Mouse (Mus musculus) left cerebral cortex, postnatal 4 days (tissue): ENCODE measurements around the gene Shroom1. TPM values are rescaled to one million over a fixed set of nuclear protein-coding genes. Genes with fewer than 3 reads are reported as not detected.

Experiments
- DNase-seq: peaks from one replicate; pipeline ENCODE4 v3.0.0-alpha.2; 2022
- intact Hi-C: fragments of 180-260 bp; cut with DNase I; formaldehyde crosslinking; loops from one replicate; pipeline ENCODE4 v1.15.1; 2025
- microRNA-seq: library from miRNA; unstranded; fragments of <30 nt; microRNA quantifications from one replicate; pipeline ENCODE4 v1.2.0, GENCODE M21; 2022
- total RNA-seq, 2 experiments: library from RNA; stranded (reverse); gene quantifications; 2 replicates each; pipeline ENCODE4 v1.2.3; 2021

Shroom1 gene
- total RNA-seq, 2 experiments from 2014 or later, result 2.8 to 3.2 TPM

DNA sequence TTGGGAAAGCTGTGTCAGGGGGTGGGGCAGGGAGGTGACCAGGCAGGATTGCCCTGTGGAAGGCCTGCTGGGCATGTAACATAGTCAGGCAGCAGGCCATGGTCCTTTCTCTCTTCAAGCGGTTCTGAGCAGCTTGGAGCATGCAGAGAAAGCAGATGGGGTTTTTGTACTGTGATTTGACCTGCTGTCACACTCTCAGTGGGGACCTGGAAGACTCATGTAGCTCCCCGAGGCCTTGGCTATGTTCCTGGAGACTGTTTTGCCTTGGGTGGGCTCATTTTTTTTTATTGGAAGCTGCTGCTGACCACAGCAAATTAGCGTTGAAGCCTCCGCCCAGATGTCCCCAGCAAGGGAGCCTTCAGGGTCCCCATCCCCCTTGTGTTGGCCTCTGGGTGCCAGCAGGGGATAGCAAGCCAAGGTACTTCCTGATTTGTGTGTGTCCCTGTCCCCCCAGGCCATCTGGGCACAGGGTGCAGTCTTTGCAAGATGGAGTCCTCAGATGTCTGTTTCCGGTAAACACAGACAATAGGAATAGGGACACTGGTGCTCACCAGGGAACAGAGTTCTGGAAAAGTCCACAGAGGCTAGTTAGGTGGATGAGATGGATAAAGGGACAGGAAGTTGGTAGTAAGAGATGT, 48.1 kb downstream of the Shroom1 start:
- peak; percentile 90 for DNase-seq
- intact Hi-C loops, result no loop called here

DNA sequence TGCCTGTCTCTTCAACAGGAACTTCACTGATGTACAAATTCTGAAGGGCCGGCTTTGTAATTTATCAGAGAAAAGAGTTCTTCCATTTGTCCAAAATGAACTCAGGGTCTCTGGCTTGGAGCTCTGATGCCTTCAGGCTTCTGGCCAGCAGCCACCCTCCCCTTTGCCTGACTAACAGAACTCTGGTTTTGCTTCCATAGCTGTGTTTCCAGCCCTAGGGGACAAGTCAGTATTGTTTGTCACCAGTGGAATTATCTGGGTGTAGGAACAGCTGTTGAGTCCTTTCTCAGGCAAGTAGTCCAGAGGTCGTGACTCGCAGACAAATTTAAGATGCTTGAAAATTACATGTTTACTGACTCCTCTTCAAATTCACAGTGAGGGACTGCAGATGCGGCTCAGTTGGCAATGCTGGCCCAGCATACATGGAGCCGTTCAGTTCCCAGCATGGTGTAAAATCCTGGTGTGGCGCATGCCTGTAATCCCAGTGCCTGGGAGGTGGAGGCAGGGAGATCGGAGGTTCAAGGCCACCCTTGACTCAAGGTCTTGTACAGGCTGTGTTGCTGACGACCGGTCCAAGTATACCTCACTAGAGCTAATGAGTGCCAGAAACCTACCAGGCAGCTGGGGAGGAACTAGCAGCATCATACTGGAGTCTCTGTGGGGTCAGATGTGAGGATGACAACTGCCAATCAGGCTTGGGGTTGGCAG, 50.2 kb downstream of the Shroom1 start:
- no peak for DNase-seq
- intact Hi-C loops, result no loop called here

DNA sequence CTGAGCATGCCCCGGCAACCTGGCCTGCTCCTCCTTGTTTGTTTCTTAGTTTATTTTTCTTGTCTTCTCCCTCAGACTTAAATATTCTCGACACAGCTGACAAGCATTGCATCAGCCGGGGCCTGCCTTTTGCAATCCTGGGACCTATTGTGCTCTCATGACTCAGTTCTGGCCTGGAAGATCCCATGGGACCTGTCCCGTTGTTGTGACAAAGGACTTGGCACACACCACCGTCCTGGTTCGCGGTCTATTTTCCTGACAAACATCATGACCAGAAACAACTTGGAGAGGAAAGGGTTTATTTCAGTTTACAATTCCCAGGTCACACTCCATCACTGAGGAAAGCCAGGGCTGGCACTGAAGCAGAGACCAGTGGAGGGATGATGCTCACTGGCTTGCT, 51.1 kb downstream of the Shroom1 start:
- DNase-seq, result no peak
- intact Hi-C loops, result no loop called here

DNA sequence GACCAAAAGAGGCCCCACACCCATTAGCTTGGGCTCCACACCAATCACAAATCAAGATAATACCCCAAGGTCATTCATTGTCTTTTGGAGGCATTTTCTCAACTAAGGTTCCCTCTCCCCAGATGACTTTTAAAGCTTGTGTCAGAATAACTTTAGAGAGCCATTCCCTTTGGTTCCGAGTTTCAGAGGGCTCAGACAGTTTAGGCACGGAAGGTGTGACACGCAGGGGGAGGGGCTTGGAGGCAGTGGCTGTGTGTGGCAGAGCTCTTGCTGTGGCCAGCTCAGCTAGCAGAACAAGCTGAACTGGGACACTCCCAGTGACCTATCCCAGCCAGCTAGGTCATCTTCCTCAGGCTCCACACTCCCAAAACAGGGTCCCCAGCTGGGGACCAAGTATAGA, 51.6 kb downstream of the Shroom1 start:
- intact Hi-C loops, result no loop called here
- DNase-seq, result no peak

DNA sequence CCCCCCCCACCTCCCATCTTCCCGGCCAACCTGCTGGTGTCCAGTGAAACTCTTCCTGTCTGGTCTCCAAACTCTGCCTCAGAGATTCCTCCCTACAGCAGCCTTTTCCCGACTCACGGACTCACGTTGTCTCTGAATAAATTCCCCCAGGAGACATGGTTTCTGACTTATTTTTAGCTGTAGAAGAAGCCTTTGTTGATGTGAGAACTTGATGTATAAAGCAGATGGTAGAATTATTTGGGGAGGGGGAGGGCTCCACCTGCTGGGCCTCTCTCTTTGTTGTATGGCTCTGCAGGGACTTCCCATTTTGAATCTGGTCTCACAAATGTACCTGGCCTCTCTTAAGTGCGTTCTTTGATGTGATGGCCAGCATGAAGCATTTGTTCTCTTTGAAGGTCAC, 53.3 kb downstream of the Shroom1 start:
- intact Hi-C loops, result no loop called here
- DNase-seq, result no peak

DNA sequence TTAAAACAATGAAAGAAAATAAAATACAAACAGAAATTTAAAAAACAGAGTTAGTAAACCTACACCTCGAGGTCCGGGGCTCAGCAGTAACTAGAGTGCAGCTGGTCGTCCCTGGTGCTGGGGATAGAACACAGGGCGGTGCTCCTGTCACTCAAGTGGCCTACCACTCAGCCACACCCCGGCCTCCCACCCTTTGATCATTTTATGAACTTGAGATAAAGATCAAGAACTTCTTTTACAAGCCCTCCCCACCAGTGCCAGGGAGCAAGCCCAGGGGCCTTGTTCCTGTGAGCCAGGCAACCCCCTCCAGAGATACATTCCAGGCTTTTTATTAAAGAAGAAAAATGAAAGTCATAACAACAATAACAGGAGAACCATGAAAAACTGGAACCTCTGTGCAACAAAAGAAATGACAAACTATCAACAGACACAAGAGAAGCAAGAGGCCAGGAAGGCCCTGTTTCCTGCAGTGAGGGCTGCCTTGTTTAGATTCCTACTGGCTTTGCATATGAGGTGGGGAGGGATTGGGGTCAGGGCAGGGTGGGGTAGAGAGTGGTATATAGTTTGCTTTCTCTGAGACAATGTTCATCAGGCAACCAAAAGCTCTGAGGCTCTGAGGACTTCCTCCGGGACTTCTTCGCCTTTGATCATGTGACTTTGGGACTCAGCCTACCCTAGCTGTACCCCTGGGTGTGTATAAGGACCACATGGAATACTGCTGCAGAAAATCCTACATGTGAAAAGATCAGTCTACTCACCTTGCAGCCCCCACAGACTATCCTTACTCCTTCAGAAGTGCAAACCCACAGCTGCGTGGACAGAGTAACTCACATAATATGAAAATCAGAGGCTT, 60.0 kb downstream of the Shroom1 start:
- intact Hi-C loops, result no loop called here
- no peak for DNase-seq

Small RNA genes within 50 kb of the gene (microRNA-seq; reads per million reads assigned to microRNA genes)
- gene Mir6920, result not detected

Other genes with a start within 250 kb of the Shroom1 start
- gene Hspa4, start 156.7 kb upstream of the Shroom1 start, total RNA-seq, result 100 to 1,000 TPM; 164 to 170 TPM
- gene Zcchc10, start 132.5 kb upstream of the Shroom1 start, total RNA-seq, result 10 to 100 TPM in 1 of 2 experiments, 1 to 10 TPM in 1; 8.4 to 10.3 TPM
- gene Aff4, start 106.4 kb upstream of the Shroom1 start, total RNA-seq, result 100 to 1,000 TPM; 202 to 228 TPM
- gene Leap2, start 34.0 kb upstream of the Shroom1 start, total RNA-seq, result not detected
- 100 to 1,000 TPM; 367 to 399 TPM for gene Uqcrq, start 26.4 kb upstream of the Shroom1 start, total RNA-seq
- gene Gdf9, start 26.2 kb upstream of the Shroom1 start, total RNA-seq, result 1 to 10 TPM; 1.3 to 1.7 TPM
- not detected for gene Gm10447, start 95 bp upstream of the Shroom1 start, total RNA-seq
- not detected for gene Gm9837, start 13.3 kb downstream of the Shroom1 start, total RNA-seq
- gene Gm9945, start 23.0 kb downstream of the Shroom1 start, total RNA-seq, result under 1 TPM; 0.52 to 0.98 TPM
- 10 to 100 TPM; 12.2 to 18.1 TPM for gene Sowaha, start 23.1 kb downstream of the Shroom1 start, total RNA-seq
- gene Sept8, start 62.1 kb downstream of the Shroom1 start, total RNA-seq, result 10 to 100 TPM; 53.7 to 54.5 TPM
- gene Kif3a, start 110.2 kb downstream of the Shroom1 start, total RNA-seq, result 100 to 1,000 TPM; 169 to 171 TPM
- not detected for gene Il4, start 161.5 kb downstream of the Shroom1 start, total RNA-seq
- gene Il13, start 177.5 kb downstream of the Shroom1 start, total RNA-seq, result not detected